Mouse (Mus musculus): ENCODE measurements around the gene Aurkb.
"Not testable (repeated sequence)": the region's sequence is repeated elsewhere in the genome, so short reads cannot be mapped to it uniquely, and the experiment has no call there.

The Aurkb gene

GRCm38 (mm10) chr11:69080855-69081222 is 35.4 kb downstream of the Aurkb start:
- DNase-seq (ENCODE audit: low spot score) = no peak

GRCm38 (mm10) chr11:69081613-69082012 is 36.2 kb downstream of the Aurkb start:
- DNase-seq (ENCODE audit: low spot score) = no peak

GRCm38 (mm10) chr11:69085608-69086007 is 40.2 kb downstream of the Aurkb start:
- no peak for DNase-seq (ENCODE audit: low spot score)

GRCm38 (mm10) chr11:69086390-69086789 is 40.9 kb downstream of the Aurkb start:
- DNase-seq (ENCODE audit: low spot score) = no peak

- DNase-seq (ENCODE audit: low spot score) = no peak
Observed at GRCm38 (mm10) chr11:69087082-69087481, 41.6 kb downstream of the Aurkb start.

GRCm38 (mm10) chr11:69087597-69087996 is 42.1 kb downstream of the Aurkb start:
- no peak for DNase-seq (ENCODE audit: low spot score)

GRCm38 (mm10) chr11:69088103-69088855 is 42.8 kb downstream of the Aurkb start, which contains the start of gene Vamp2:
Gene Vamp2, plus strand, starts transcription at chr11:69088490.
- DNase-seq (ENCODE audit: low spot score) = no peak

GRCm38 (mm10) chr11:69088856-69089615 is 43.6 kb downstream of the Aurkb start:
- DNase-seq (ENCODE audit: low spot score) = peak; percentile 71

- no peak for DNase-seq (ENCODE audit: low spot score)
Observed at GRCm38 (mm10) chr11:69089616-69090290, 44.3 kb downstream of the Aurkb start.

GRCm38 (mm10) chr11:69090367-69090766 is 44.9 kb downstream of the Aurkb start:
- no peak for DNase-seq (ENCODE audit: low spot score)

- no peak for DNase-seq (ENCODE audit: low spot score)
Observed at GRCm38 (mm10) chr11:69091566-69092385, 46.3 kb downstream of the Aurkb start.

- DNase-seq (ENCODE audit: low spot score) = peak; percentile 82
Observed at GRCm38 (mm10) chr11:69092386-69092751, 46.9 kb downstream of the Aurkb start.

- DNase-seq (ENCODE audit: low spot score) = no peak
Observed at GRCm38 (mm10) chr11:69092871-69093270, 47.4 kb downstream of the Aurkb start.

GRCm38 (mm10) chr11:69093856-69094255 is 48.4 kb downstream of the Aurkb start:
- DNase-seq (ENCODE audit: low spot score) = not testable (repeated sequence)

- DNase-seq (ENCODE audit: low spot score) = peak; percentile 99
Observed at GRCm38 (mm10) chr11:69094697-69095429, 49.4 kb downstream of the Aurkb start, which contains the start of gene Per1. Gene Per1, plus strand, starts transcription at chr11:69095217.

GRCm38 (mm10) chr11:69095511-69096231 is 50.2 kb downstream of the Aurkb start:
- no peak for DNase-seq (ENCODE audit: low spot score)

- no peak for DNase-seq (ENCODE audit: low spot score)
Observed at GRCm38 (mm10) chr11:69096360-69096986, 51.0 kb downstream of the Aurkb start.

- peak; percentile 93 for DNase-seq (ENCODE audit: low spot score)
Observed at GRCm38 (mm10) chr11:69096987-69097900, 51.8 kb downstream of the Aurkb start.

Data from c-Kit-positive CD71-positive TER-119-positive erythroid progenitor cells, embryonic 14.5 days (primary cell).